Mouse (Mus musculus): ENCODE measurements around the gene Lrguk.

DNA sequence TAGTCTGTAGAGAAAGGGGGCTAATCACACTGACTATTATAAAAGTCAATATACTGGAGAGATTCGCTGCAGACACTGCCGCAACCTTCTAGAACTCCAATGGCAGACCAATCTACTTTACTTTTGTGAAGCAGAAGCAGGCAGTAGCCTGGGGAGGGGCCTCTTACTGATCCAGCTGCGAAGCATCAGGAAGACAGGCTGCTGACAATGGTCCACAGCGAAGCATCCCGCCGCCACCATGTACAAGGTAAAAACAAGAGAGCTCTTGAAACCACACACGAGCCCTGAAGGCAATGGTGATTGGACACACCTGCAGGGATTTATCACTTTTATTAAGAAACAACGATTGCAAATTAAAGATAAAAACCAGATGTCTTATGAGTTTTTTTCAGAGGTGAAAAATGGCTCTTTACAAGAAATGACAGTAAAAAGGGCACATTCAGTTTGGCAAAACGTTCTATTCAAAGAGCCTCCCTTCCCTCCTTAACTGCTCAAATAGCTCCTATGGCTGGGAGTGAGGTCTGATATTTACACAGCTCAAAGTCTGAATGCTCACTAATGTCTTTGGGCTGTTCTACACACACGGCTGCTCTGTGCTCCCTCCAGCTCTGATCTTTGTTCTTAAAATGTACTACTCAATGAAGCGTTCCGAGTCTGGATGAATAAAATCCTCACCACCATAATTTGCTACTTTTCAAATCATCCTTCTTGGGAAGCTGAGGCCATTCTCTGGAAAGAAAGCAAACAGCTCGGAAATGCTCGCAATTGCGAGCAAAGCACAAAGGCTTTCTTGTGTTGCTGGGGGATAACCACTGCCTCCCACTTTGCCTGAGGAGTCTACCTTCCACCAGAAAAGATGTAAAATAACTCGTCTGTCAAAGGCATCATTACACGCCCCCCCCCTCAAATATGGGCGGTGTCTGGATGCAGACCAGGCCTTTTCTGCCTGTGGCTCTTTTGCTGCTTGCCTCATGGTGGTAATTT, 124.1 kb downstream of the Lrguk start:
- no peak for TF ChIP-seq KAT2A (conservative IDR thresholded peaks at IDR 0.05; ENCODE audit: low read depth, low read length)
- no peak for TF ChIP-seq RAD21 (IDR thresholded peaks at IDR 0.05; ENCODE audit: low read depth, low read length)
- no peak for TF ChIP-seq POLR2AphosphoS5 (IDR thresholded peaks at IDR 0.05; ENCODE audit: borderline replicate concordance, low read depth, low read length)
- TF ChIP-seq CTCF (IDR thresholded peaks at IDR 0.05 in 2 of 3, conservative IDR thresholded peaks at IDR 0.05 in 1 of 3; ENCODE audit: control insufficient read depth in 1 of 3, insufficient read depth in 1 of 3, low read depth in 2 of 3, low read length in 3 of 3, poor library complexity in 1 of 3, severe bottlenecking in 1 of 3) = no peak
- no peak for TF ChIP-seq ZMIZ1 (IDR thresholded peaks at IDR 0.05; ENCODE audit: low read depth, low read length)
- no peak for TF ChIP-seq USF1 (IDR thresholded peaks at IDR 0.05; ENCODE audit: low read depth, low read length)
- TF ChIP-seq POLR2AphosphoS2 (IDR thresholded peaks at IDR 0.05; ENCODE audit: low read length) = no peak
- TF ChIP-seq MEF2A (IDR thresholded peaks at IDR 0.05; ENCODE audit: extremely low read depth, insufficient replicate concordance, low read depth, low read length, poor library complexity, severe bottlenecking) = no peak
- no peak for TF ChIP-seq CHD2 (IDR thresholded peaks at IDR 0.05; ENCODE audit: low read length)
- TF ChIP-seq UBTF (IDR thresholded peaks at IDR 0.05; ENCODE audit: borderline replicate concordance, insufficient read depth, low read depth, low read length) = no peak
- no peak for TF ChIP-seq HCFC1 (IDR thresholded peaks at IDR 0.05; ENCODE audit: low read depth, low read length)
- no peak for TF ChIP-seq ZKSCAN1 (IDR thresholded peaks at IDR 0.05; ENCODE audit: low read depth, low read length)
